Mouse (Mus musculus): ENCODE measurements around the gene Atrnl1.

DNA sequence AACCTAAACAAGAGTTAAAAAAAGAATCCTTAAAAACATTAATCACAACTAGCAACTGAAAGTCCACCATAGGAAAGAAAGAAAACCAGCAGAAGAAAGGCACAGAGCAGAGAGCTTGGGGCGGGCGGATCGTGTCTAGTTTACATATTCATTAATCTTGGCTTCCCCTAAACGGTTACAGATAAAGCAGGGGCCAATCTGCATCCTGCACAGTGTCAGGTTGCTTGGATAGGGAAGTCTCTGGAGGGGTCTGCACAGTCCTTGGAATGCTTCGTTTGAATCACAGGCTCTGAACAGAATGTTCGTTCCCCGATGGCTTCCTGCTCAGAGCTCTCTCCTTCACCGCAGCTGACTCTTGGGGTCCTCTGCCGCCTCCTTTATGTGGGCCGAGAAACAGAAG lies 24.7 kb upstream of the Atrnl1 start:
- TF ChIP-seq CTCF (IDR thresholded peaks at IDR 0.05) (no peak), EP300 (IDR thresholded peaks at IDR 0.05) (no peak)
